Mouse (Mus musculus): Measurements from ENCODE around the gene Clca3b. TPM values are rescaled to one million over a fixed set of nuclear protein-coding genes. Genes with fewer than 3 reads are reported as not detected.
"Not testable (repeated sequence)": the region's sequence is repeated elsewhere in the genome, so short reads cannot be mapped to it uniquely, and the experiment has no call there.

The Clca3b gene
- total RNA-seq (2017), result not detected in 2 replicates

DNA sequence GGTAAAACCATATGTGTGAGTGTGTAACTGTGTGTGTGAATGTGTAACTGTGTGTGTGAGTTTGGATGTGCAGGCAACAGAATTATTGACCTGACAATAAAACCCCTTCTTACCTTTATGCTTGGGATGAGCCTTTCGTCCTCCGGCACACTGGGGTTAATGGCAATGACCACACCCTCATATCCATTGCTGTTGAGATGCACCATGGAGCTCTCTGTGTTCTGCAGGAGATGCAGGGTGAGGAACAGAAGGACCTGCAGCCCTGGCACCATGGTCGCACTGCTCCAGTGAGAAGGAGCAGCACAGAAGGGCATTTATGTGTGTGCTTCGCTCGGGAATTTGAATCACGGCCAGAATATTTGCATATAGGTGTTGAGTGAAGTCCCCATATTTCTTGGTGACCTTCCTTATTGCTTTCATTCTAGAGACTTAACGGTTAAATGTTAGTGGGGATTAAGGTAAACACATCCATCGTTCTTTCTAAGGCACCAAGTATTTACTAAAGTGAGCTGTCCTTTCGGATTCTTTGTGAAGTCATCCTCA lies at the start of gene Clca3b:
Gene Clca3b, minus strand, starts transcription at position 344 of the 543 bp plus-strand sequence.
- ATAC-seq (replicated peaks; ENCODE audit: low read depth, poor library complexity, severe bottlenecking), result 0 out of 2 replicates have a peak, but pooled peaks have one; percentile 25

DNA sequence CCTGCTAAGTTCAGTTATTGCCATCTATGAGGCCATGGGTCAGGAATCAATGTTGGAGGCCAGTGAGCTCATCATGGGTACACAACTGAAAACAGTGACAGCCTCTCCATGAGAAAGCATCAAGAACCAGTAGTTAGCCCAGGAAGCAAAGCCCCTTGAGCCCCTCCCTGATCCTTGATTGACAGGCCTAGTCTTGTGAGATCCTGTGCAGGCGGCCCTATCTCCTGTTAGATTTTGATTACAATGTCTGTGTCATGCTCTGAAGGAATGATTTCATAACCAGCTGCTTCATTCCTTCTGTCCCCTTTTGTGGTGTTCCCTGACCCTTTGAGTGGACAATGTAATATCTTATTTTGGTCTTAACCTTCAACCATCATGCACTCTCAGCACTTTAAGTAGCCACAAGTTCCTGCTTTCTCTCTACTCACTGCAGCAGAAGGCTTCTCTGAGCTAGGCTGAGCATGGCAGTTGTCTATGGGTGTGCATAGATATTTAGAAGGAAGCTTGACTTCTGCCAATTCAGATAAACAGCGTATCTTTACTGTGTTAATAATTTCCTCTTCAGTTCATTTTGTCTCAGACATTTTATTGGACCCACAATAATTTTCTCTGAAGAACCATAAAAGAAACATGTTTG lies 48.0 kb upstream of the Clca3b start:
- ATAC-seq (replicated peaks; ENCODE audit: low read depth, poor library complexity, severe bottlenecking), result no peak

DNA sequence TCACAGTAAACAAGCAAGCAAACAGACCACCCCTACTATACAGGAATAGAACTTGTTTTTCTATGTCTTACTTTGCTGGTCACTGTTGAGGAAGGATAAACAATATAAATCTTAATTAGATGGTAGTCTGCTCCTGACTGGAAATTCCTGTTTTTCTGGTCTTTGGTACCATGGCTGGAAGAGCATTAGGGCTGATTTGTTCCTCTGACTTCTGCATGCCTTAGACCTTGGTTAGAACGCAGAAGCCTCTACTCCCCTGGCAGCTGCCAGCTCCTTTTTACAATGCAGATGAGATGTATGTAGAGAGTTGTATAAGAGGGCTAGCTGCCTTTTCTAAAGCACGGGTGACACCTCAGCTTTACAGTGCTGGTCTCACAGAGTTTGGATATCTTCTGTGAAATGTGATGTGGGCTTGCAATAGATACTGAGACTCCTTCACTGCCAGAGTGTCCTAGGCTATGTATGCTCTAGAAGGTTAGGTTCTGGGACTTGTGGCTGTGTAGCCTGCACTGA lies 41.1 kb upstream of the Clca3b start:
- ATAC-seq (replicated peaks; ENCODE audit: low read depth, poor library complexity, severe bottlenecking), result no peak

DNA sequence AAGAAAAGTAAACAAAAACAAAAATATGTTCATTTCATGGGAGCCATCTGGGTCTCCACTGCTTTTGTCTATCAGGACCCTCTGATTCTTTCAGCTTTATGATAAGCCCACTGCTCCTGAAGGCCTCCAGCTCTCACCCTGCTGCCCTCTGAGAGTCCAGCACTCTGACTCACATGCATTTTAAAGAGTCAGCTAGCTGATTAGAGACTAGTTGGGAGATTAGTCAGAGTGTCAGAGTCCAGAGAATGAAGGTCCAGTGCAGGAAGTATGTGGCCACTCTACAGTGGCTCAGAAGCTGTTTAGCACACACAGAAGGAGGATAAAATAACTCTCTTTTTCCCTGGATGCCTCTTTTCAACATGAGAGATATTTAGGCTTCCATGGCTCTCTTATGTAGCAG lies 37.8 kb upstream of the Clca3b start:
- ATAC-seq (replicated peaks; ENCODE audit: low read depth, poor library complexity, severe bottlenecking), result no peak

DNA sequence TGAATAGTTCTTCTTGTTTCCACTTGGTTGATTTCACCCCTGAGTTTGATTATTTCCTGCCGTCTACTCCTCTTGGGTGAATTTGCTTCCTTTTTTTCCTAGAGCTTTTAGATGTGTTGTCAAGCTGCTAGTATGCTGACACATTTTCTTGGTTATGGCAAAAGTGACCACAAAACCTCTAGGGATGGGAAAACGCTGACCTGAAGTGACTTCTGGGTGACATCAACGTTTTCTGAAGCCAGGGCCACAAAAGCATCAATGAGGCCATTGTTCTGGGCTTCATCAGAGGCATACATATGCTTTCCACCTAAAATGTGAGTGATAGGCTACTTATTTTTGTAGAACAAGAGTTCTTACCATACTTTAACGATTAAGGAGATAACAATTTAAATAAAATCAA lies 22.9 kb upstream of the Clca3b start:
- ATAC-seq (replicated peaks; ENCODE audit: low read depth, poor library complexity, severe bottlenecking), result not testable (repeated sequence)

DNA sequence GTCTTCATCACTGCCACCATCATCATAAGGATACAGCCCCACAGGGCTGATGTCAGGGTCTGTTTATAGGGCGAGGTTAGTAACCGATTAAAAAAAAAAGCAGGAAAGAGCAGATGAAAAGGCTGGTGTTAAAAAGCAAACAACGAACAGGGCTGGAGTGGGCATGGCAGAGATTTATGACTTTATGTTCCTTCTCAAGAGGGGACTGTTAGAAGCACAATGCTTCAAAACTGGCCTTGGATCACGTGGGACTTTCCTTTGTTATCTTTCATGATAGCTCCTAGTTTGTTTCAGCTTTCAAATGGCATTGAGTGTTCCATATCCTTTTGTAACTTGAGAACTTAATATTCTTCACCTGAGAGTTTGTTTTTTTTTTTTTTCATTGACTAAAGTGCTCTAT lies 427 bp upstream of the Clca3b start:
- no peak for ATAC-seq (replicated peaks; ENCODE audit: low read depth, poor library complexity, severe bottlenecking)

DNA sequence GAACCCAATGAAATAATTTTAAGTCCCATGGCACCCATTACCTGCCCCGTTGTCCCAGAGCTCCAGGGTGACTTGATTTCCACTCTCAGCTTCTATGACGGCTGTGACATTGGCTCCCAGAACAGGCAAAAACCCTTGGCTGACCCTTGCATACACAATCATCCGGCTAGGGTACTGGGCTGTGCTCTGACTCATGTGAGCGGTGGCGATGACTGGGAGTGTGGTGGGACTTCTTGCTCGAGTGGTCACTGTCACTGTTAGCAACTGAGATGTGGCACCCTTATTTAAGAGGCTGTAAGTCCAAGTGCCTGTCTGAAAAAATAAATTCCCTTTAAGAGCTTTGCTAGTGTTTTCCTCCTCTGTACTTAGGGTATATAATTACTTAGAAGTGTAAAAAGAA lies 21.9 kb downstream of the Clca3b start:
- no peak for ATAC-seq (replicated peaks; ENCODE audit: low read depth, poor library complexity, severe bottlenecking)

DNA sequence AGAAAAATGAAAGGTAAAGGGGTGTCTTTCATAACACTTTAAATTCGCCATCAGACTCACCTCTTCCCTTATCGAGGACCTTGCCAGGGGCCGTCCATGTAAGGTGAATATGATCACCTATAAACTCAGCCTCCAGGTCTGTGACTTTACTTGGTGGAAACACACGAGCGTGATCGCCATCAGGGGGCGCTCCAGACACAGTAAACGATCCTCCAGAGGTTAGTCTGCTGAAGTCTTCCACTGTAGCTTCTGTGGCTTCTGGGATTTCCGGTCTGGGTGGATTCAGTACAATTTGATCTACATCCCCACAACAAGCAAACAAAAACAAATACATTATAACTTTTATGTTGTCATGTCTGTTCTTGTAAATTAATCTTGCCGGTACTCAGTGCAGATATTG lies 24.0 kb downstream of the Clca3b start:
- ATAC-seq (replicated peaks; ENCODE audit: low read depth, poor library complexity, severe bottlenecking), result peak; percentile 99

DNA sequence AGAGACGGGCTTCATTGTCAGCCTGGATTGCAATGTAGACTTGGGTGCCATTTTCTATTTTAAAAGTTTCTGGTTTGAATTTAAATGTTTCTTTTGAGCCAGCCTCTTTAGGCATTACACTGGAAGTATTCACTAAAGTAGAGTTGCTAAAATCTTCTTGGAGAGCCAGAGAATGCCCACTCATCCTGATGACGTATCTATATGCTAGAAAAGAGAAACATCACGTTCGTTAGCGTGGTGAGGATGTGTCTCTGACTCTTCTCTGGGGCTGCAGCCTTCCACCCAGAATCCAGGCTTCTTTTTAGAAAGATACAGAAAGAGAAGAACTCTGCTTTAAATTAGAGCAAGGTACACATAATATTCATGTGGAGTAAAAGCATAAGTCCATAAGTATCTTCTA lies 25.8 kb downstream of the Clca3b start:
- no peak for ATAC-seq (replicated peaks; ENCODE audit: low read depth, poor library complexity, severe bottlenecking)

DNA sequence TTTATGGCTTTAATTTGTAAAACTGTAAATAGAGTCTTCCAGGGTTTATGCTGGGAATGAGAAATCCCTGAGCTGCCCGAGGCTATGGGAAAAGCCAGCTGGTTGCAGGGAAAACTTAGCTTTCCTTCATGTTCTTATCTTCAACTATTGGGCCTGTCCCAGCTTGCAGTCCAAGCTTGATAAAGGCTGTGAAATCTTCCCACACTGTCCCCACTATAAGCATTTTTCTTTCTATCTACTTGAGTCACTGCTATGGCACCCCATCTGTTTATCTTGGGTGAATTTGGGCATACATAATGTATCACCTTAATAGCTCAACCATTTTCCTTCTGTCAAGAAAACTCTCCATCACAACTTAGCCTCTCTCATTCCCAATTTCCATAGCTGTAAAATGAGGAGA lies 28.5 kb downstream of the Clca3b start:
- ATAC-seq (replicated peaks; ENCODE audit: low read depth, poor library complexity, severe bottlenecking), result no peak

DNA sequence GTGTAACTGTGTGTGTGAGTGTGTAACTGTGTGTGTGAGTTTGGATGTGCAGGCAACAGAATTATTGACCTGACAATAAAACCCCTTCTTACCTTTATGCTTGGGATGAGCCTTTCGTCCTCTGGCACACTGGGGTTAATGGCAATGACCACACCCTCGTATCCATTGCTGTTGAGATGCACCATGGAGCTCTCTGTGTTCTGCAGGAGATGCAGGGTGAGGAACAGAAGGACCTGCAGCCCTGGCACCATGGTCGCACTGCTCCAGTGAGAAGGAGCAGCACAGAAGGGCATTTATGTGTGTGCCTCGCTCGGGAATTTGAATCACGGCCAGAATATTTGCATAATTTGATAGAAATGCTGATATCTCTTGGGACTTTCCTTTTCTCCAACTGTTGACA lies 29.9 kb downstream of the Clca3b start, which contains the start of gene Clca3a2:
Gene Clca3a2, minus strand, starts transcription at position 276 of the 400 bp plus-strand sequence.
- peak; percentile 52; the same call in 1 of the 2 replicates for ATAC-seq (replicated peaks; ENCODE audit: low read depth, poor library complexity, severe bottlenecking)

DNA sequence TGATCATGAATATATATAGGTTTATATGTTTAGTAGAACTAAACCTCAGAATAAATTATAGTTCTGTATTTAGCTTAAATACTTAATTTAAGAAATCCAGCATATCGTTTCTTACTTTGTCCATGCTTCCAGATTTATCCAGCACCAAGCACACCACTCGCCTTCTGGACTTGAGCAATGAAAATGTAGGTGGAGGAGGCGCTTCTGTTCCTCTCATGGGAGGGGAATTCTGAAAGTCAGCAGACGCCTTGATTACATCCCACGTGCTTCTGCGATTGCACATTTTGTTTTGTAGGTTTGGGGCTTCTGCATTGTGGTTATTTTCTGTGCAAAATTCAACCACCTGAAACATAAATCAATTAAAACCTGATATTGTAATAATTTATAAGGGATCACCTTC lies 35.8 kb downstream of the Clca3b start:
- not testable (repeated sequence) for ATAC-seq (replicated peaks; ENCODE audit: low read depth, poor library complexity, severe bottlenecking)

DNA sequence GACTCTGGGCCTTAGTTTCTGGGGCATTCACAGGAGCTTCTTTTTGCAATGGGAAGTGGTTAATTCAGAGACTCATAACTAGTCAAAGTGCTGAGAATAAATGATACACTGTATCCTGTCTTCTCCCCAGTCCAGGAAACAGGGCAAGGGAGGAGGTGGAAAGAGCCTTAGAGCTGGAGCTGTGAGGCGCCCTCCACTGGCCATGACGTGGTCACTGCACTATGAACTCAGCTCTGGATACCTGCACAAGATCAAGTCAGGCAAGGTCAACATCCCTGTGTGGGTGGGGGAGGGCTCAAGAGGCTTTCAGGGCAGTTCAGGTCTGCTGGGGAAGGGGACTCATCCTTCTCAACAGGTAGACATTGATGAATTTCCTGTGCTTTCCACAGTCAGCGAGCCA lies 37.3 kb downstream of the Clca3b start:
- peak; percentile 71 for ATAC-seq (replicated peaks; ENCODE audit: low read depth, poor library complexity, severe bottlenecking)

DNA sequence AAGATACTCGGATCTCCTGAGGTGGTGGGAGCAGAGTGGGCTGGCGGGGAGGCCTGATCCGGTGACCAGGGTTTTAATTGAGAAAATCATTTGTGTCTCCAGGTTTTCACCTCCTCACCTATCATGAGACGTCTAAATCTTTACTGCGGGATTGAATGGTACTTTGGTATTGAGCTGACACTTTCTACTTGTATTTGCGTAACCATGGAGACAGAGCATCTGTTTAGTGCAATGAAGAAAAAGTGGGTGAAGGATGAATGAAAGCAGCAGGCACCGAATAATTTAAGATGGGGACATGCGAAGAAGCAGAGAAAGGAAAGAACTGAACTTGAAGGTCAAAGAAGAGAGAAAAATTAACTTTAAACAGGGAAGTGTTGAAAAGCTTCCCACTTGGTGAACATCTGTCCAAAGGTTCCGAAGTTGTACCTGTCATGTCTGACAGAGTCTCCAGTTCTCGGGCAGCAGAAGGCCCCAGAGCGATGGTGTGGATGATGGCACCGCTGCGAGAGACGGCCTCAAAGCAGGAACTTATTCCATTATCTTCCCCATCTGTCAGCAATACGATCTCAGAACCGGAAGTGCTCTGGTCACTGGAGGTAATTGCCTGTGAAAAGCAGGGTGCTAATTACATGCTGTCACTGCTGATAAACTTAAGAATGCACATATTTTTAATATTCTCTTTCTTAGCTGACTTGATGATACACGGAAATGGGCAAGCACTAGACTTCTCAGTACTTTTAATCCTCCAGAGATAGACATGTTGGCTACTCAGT lies 40.8 kb downstream of the Clca3b start:
- ATAC-seq (replicated peaks; ENCODE audit: low read depth, poor library complexity, severe bottlenecking), result peak; percentile 50; the same call in 1 of the 2 replicates

DNA sequence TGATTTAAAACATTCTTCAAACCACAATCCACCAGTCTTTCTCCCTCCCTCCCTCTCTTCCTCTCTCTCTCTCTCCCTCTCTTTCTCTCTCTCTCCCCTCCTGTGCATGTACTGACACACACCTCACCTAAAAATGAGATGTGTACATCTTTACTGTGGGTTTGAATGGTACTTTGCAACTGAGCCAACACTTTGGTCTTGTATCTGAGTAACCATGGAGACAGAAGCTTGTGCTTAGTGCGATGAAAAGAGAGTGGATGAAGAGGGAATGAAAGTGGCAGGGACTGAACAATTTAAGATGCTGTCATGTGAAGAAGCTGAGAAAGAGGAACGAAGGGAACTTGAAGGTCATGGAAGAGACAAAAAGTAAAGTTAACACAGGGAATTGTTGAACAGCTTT lies 42.5 kb downstream of the Clca3b start:
- not testable (repeated sequence) for ATAC-seq (replicated peaks; ENCODE audit: low read depth, poor library complexity, severe bottlenecking)

DNA sequence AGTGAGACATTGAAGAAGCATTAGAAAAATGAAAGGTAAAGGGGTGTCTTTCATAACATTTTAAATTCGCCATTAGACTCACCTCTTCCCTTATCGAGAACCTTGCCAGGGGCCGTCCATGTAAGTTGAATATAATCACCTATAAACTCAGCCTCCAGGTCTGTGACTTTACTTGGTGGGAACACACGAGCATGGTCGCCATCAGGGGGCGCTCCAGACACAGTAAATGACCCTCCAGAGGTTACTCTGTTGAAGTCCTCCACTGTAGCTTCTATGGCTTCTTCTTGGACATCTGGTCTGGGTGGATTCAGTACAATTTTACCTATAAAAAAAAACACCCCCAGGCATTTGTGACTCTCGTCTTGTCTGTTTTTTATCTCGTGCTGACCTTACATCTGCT lies 47.3 kb downstream of the Clca3b start:
- ATAC-seq (replicated peaks; ENCODE audit: low read depth, poor library complexity, severe bottlenecking), result peak; percentile 94

DNA sequence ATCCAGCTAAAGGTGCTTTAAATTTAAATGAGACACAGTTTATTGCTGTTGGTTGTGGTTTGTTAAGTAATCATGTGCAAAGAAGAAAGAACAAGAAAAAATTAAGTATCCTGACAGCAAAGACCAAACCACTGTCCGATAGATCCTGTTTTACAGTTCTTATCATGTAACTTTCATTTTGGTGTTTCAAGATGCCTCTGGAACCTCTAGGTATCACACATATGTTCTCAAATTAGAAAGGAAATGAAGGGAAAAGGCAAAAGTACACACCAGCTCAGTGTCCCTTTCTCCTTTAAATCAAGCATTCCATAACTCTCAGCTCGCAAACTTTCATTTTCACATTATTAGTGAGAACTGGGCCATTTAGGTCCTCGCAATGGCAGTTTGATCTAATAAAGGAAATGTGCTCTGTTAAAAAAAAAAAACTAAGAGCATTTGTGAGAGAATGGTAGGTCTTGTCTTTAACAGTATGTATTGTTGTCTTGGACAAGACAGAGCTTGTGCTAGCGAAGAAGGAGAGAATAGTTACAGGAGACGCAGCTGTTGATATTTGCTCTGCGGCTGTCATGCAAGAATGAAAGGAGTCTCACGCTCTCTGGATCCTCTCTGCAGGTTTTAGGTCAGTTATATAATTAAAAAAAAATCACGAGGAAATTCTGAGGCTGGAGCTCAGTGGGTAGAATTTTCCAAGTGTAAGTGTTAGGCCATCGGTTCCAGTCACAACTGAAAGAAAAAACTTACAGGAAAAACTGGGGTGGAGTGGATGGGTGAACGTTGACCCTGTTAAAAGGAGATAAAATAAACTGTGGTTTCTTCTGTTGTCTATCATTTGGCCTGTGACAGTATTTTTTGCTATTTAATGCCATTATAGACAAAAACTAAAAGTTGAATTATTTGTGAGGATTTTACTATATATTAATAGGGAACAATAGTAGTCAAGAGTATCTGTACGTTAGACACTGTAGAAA lies 63.7 kb downstream of the Clca3b start:
- peak; percentile 79 for ATAC-seq (replicated peaks; ENCODE audit: low read depth, poor library complexity, severe bottlenecking)

Measured in common myeloid progenitor, adult 5-6 weeks (primary cell).